Comparison of ENCODE assay signal across 7 mouse cellular contexts in the genomic region with DNA sequence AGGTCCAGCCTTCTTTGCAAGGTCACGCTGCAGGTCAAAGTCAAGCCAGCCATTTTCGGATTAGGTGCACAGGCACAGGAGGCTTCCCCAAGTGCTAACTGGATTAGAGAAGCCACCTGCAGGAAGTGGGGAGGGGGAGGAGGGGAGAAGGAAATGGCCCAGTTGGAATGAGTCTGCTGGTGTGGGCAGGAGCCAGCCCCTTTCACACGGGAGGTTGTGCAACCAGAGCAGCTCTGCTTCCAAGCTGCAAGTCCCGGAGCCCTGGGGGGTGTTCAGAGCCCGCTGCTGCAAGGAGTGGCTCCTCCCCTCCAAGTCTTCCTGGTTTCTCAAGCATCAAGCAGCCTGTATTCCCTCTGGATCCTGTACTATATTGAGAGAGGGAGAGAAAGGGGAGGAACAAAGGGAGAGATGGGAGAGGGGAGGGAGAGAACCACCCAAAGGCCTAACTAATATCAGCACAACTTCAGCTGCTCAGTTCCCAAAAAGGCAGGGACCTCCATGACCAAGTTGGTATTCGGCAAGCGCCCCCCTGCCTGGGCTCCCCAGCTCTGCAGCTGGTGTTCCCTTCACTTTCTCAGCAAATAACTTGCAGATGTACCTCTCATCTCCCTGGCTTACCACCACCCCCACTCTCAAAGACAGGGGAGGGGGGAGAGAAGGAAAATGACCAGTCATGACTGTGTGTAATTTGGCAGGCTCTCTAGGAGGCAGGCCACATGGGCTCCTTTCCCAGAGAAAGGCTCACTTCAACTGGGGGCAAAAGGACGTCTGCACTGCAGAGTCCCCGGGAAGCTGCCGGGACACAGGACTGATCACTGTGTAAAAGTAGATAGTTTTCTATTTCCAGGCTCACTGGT. TPM values are rescaled to one million over a fixed set of nuclear protein-coding genes. Genes with fewer than 3 reads are reported as not detected.
DNase-seq lines count a peak whose midpoint lies in the region; ATAC-seq and TF ChIP-seq lines count a peak whose summit lies in the region.

No protein-coding gene starts in this region.

- peak overlapping the region; percentile 66 for H3K27ac ChIP-seq in forebrain, embryonic 13.5 days
- H3K27ac ChIP-seq in stomach, embryonic 14.5 days (ENCODE audit: low read length): peak overlapping the region; percentile 83

- H3K4me1 ChIP-seq in forebrain, embryonic 13.5 days: peaks cover 57% of the 10 kb centered on the region
- H3K4me1 ChIP-seq in stomach, embryonic 14.5 days (ENCODE audit: control insufficient read depth, insufficient read depth, low read length): peaks cover 42% of the 10 kb centered on the region

- peak overlapping the region; percentile 30 for H3K9ac ChIP-seq in forebrain, embryonic 13.5 days
- H3K9ac ChIP-seq in stomach, embryonic 14.5 days (replicated peaks; ENCODE audit: low read depth, low read length): 0 out of 2 replicates have a peak overlapping the region, but pooled peaks have one; percentile 19

- 12% methylated on average over 10 of the region's 10 CpGs for WGBS in forebrain, embryonic 13.5 days
- 12% methylated on average over 10 of the region's 10 CpGs for WGBS in stomach, embryonic 14.5 days

- no peak for TF ChIP-seq POLR2A in brain, embryonic 14.5 days (IDR thresholded peaks at IDR 0.05; ENCODE audit: borderline replicate concordance, extremely low read depth, insufficient read depth, insufficient read length, poor library complexity, severe bottlenecking)

- H3K4me3 ChIP-seq in forebrain, embryonic 13.5 days: no peak overlapping the region
- H3K4me3 ChIP-seq in stomach, embryonic 14.5 days (ENCODE audit: low read depth, low read length): no peak overlapping the region

- no peak for TF ChIP-seq CTCF in brain, embryonic 14.5 days (IDR thresholded peaks at IDR 0.05; ENCODE audit: borderline replicate concordance, extremely low read depth, insufficient read depth, insufficient read length)

- no peaks in the 10 kb centered on the region for H3K36me3 ChIP-seq in forebrain, embryonic 13.5 days (ENCODE audit: poor library complexity, severe bottlenecking)
- peaks cover 16% of the 10 kb centered on the region for H3K36me3 ChIP-seq in stomach, embryonic 14.5 days (ENCODE audit: control insufficient read depth, insufficient read depth, low read length)

- DNase-seq in Muller cell, postnatal 12 days (ENCODE audit: inconsistent ontology term): peak; percentile 84
- peak; percentile 83 for DNase-seq in brain, embryonic 14.5 days (ENCODE audit: low read depth)
- peak; percentile 72 for DNase-seq in heart, postnatal 25 days (ENCODE audit: low spot score)
- peak; percentile 74 to 82 for DNase-seq in kidney, postnatal 4 days
- DNase-seq in lung, postnatal 25 days (ENCODE audit: low spot score): peak; percentile 74

- no peaks in the 10 kb centered on the region for H3K27me3 ChIP-seq in forebrain, embryonic 13.5 days
- no peaks in the 10 kb centered on the region for H3K27me3 ChIP-seq in stomach, embryonic 14.5 days (ENCODE audit: control insufficient read depth, insufficient read depth, low read length)

- intact Hi-C loops in heart, postnatal 25 days (cut with DNase I): loop anchor here (2.0 kb wide), 1 partner anchor 53 kb away; a partner anchor contains a TSS

- H3K9me3 ChIP-seq in forebrain, embryonic 13.5 days (replicated peaks): no peaks in the 10 kb centered on the region
- H3K9me3 ChIP-seq in stomach, embryonic 14.5 days (ENCODE audit: control insufficient read depth, low read depth, low read length): no peaks in the 10 kb centered on the region

- peak overlapping the region; percentile 9; the same call in 1 of the 2 replicates for H3K4me2 ChIP-seq in forebrain, embryonic 13.5 days
- 0 out of 2 replicates have a peak overlapping the region, but pooled peaks have one; percentile 1 for H3K4me2 ChIP-seq in stomach, embryonic 14.5 days (replicated peaks; ENCODE audit: low read depth, low read length)

- ATAC-seq in forebrain, embryonic 13.5 days: peak; percentile 81
- peak; percentile 66; the same call in 1 of the 2 replicates for ATAC-seq in stomach, embryonic 14.5 days (ENCODE audit: insufficient number of reproducible peaks, insufficient read depth, low FRiP score, low read depth)

RNA-seq across cellular contexts. Expression of a gene that starts 52.2 kb away (rescaled TPM):
- 27.4 and 39.1 TPM in 2 replicates for polyA plus RNA-seq in brain, embryonic 14.5 days (2012; rRNA removed)
- polyA plus RNA-seq in forebrain, embryonic 13.5 days (2015; fragmentation: Nextera tagmentation; extraction: Ambion mirVana): 6.4 and 7.6 TPM in 2 replicates
- total RNA-seq in heart, postnatal 25 days (2021): 10 to 100 TPM; 35.3 to 35.9 TPM
- polyA plus RNA-seq in stomach, embryonic 14.5 days (2014; fragmentation: Nextera tagmentation; extraction: Ambion mirVana): 49.3 and 51.7 TPM in 2 replicates
